Mouse (Mus musculus) heart, adult 2 months (tissue): ENCODE measurements around the gene Snf8. TPM values are rescaled to one million over a fixed set of nuclear protein-coding genes. Genes with fewer than 3 reads are reported as not detected.

Experiments
- DNase-seq, 2 experiments: peaks; one replicate each; pipeline ENCODE4 v3.0.0; 2021
- H3K27ac ChIP-seq: fragments of 200-600 bp; 2 replicates; pipeline ENCODE4 v1.8.1; 2022
- H3K27me3 ChIP-seq: fragments of 200-500 bp; 2 replicates; pipeline ENCODE4 v1.6.1; 2012; ENCODE audit warnings: mild to moderate bottlenecking, low read length, inconsistent platforms, mixed read lengths; ENCODE audit not compliant: control insufficient read depth, insufficient read depth
- H3K36me3 ChIP-seq: fragments of 200-500 bp; 2 replicates; pipeline ENCODE4 v1.6.1; 2012; ENCODE audit warnings: low read length, inconsistent platforms; ENCODE audit not compliant: control insufficient read depth, insufficient read depth
- H3K4me1 ChIP-seq: fragments of 200-500 bp; 2 replicates; pipeline ENCODE4 v1.6.1; 2011; ENCODE audit warnings: low read length; ENCODE audit not compliant: control insufficient read depth, insufficient read depth
- H3K4me3 ChIP-seq: fragments of 200-600 bp; 2 replicates; pipeline ENCODE4 v1.8.1; 2022
- H3K79me2 ChIP-seq: fragments of 200-500 bp; replicated peaks from 2 replicates; pipeline ENCODE4 v1.6.1; 2012; ENCODE audit warnings: mild to moderate bottlenecking, inconsistent platforms, low read length, moderate library complexity, mixed read lengths; ENCODE audit not compliant: control insufficient read depth, insufficient read depth
- H3K9ac ChIP-seq: fragments of 200-500 bp; 2 replicates; pipeline ENCODE4 v1.6.1; 2012; ENCODE audit warnings: low read depth, mild to moderate bottlenecking, control low read depth, inconsistent platforms, low read length, mixed read lengths
- CTCF ChIP-seq: fragments of 200-600 bp; IDR thresholded peaks from 2 replicates; pipeline ENCODE4 v1.8.1; 2022; ENCODE audit warnings: antibody characterized with exemption, mild to moderate bottlenecking, moderate library complexity
- EP300 ChIP-seq: fragments of 200-500 bp; IDR thresholded peaks from 2 replicates; pipeline ENCODE4 v1.6.1; 2011; ENCODE audit warnings: low read depth, low read length, control low read depth; ENCODE audit not compliant: insufficient read depth
- POLR2A ChIP-seq: fragments of 200-500 bp; IDR thresholded peaks from 2 replicates; pipeline ENCODE4 v1.6.1; 2011; ENCODE audit warnings: mild to moderate bottlenecking, low read depth, low read length, control low read depth; ENCODE audit not compliant: insufficient read depth
- WGBS: fragments of 180-500 bp; shearing (Covaris S2); methylation state at CpG from one replicate; pipeline ENCODE4 v1.1.7; 2018; 5-methylcytosine and 5-hydroxymethylcytosine counted together
- intact Hi-C: fragments of 180-260 bp; cut with DNase I; formaldehyde crosslinking; loops from one replicate; pipeline ENCODE4 v1.15.1; 2025
- polyA plus RNA-seq: library from polyadenylated mRNA; depleted of rRNA; stranded (reverse); fragments of >200 nt; gene quantifications from 2 replicates; pipeline ENCODE4 v1.2.3, GENCODE M21; 2012
- total RNA-seq, 2 experiments: library from RNA; stranded (reverse); gene quantifications; 2 replicates each; pipeline ENCODE4 v1.2.3; 2021

Snf8 gene
- total and polyA plus RNA-seq, 3 experiments = 18.8 to 49.1 (median 44.9) TPM

GRCm38 (mm10) chr11:96044803-96045567 lies 10.3 kb downstream of the Snf8 start:
- Histone ChIP-seq H3K27me3 (no peaks in the 10 kb centered on the region), H3K27ac (no peak overlapping the region), H3K4me3 (no peak overlapping the region), H3K4me1 (no peaks in the 10 kb centered on the region), H3K36me3 (no peaks in the 10 kb centered on the region), H3K79me2 (no peaks in the 10 kb centered on the region), H3K9ac (no peak overlapping the region)
- intact Hi-C loops = no loop called here
- 87% methylated on average over 11 of the region's 11 CpGs for WGBS
- no peak for DNase-seq
- TF ChIP-seq EP300 = no peak

- intact Hi-C loops = no loop called here
- H3K9ac ChIP-seq = no peak overlapping the region
- H3K4me1 ChIP-seq = no peaks in the 10 kb centered on the region
- 85% methylated on average over 8 of the region's 8 CpGs for WGBS
- TF ChIP-seq CTCF (no peak), EP300 (no peak), POLR2A (no peak)
- peaks cover 3% of the 10 kb centered on the region for H3K36me3 ChIP-seq
- H3K27ac ChIP-seq = no peak overlapping the region
- no peak for DNase-seq
- no peaks in the 10 kb centered on the region for H3K27me3 ChIP-seq
- H3K4me3 ChIP-seq = no peak overlapping the region
- H3K79me2 ChIP-seq = no peaks in the 10 kb centered on the region
Measured at GRCm38 (mm10) chr11:96046028-96046427, 11.3 kb downstream of the Snf8 start.

GRCm38 (mm10) chr11:96046793-96047192 lies 12.1 kb downstream of the Snf8 start:
- no peak overlapping the region for H3K9ac ChIP-seq
- H3K79me2 ChIP-seq = no peaks in the 10 kb centered on the region
- 80% methylated on average over 2 of the region's 2 CpGs for WGBS
- peaks cover 7% of the 10 kb centered on the region for H3K36me3 ChIP-seq
- H3K27me3 ChIP-seq = no peaks in the 10 kb centered on the region
- no peak overlapping the region for H3K27ac ChIP-seq
- no peak for DNase-seq
- intact Hi-C loops = no loop called here
- H3K4me3 ChIP-seq = no peak overlapping the region
- TF ChIP-seq EP300 (no peak), POLR2A (no peak), CTCF (no peak)
- H3K4me1 ChIP-seq = no peaks in the 10 kb centered on the region

- Histone ChIP-seq H3K27ac (no peak overlapping the region), H3K9ac (no peak overlapping the region), H3K79me2 (no peaks in the 10 kb centered on the region), H3K27me3 (no peaks in the 10 kb centered on the region), H3K36me3 (peaks cover 7% of the 10 kb centered on the region), H3K4me3 (no peak overlapping the region), H3K4me1 (no peaks in the 10 kb centered on the region)
- TF ChIP-seq POLR2A (no peak), EP300 (no peak), CTCF (no peak)
- no peak for DNase-seq
- intact Hi-C loops = no loop called here
- 68% methylated on average over 4 of the region's 4 CpGs for WGBS
Measured at GRCm38 (mm10) chr11:96047469-96048373, 13.0 kb downstream of the Snf8 start.

- TF ChIP-seq EP300 = no peak
- intact Hi-C loops = no loop called here
- H3K36me3 ChIP-seq = peaks cover 10% of the 10 kb centered on the region
Measured at GRCm38 (mm10) chr11:96049939-96050338, 15.3 kb downstream of the Snf8 start.

GRCm38 (mm10) chr11:96050854-96051253 lies 16.2 kb downstream of the Snf8 start:
- Histone ChIP-seq H3K27me3 (no peaks in the 10 kb centered on the region), H3K79me2 (peaks cover 4% of the 10 kb centered on the region; the same call in 1 of the 2 replicates), H3K4me1 (no peaks in the 10 kb centered on the region), H3K4me3 (no peak overlapping the region), H3K36me3 (peaks cover 10% of the 10 kb centered on the region), H3K9ac (no peak overlapping the region), H3K27ac (no peak overlapping the region)
- intact Hi-C loops = no loop called here
- 97% methylated on average over 3 of the region's 3 CpGs for whole genome bisulfite sequencing
- no peak for TF ChIP-seq EP300
- TF ChIP-seq POLR2A = no peak
- TF ChIP-seq CTCF = no peak
- no peak for DNase-seq

More at GRCm38 (mm10) chr11:96049939-96050338, 15.3 kb downstream of the Snf8 start:
- Histone ChIP-seq H3K9ac (no peak overlapping the region), H3K79me2 (peaks cover 4% of the 10 kb centered on the region; the same call in 1 of the 2 replicates), H3K4me3 (no peak overlapping the region), H3K27me3 (no peaks in the 10 kb centered on the region), H3K4me1 (no peaks in the 10 kb centered on the region), H3K27ac (no peak overlapping the region)
- 72% methylated on average over 4 of the region's 4 CpGs for WGBS
- no peak for DNase-seq
